1 mouse cellular context compared by ENCODE assay signal in genomic region chr1:93742910-93743309, GRCm38 (mm10).
TF ChIP-seq lines count a peak whose summit lies in the region.

No protein-coding gene starts in this region.

TF ChIP-seq in CH12.LX, 34 proteins besides CTCF, POLR2A, EP300 and RAD21:
- no peak for TF ChIP-seq CHD1 (IDR thresholded peaks at IDR 0.05; ENCODE audit: low read depth, low read length)
- TF ChIP-seq ETS1 (conservative IDR thresholded peaks at IDR 0.05; ENCODE audit: low read depth, low read length): no peak
TF ChIP-seq in CH12.LX: peak in this region for 0.
